Mouse (Mus musculus) heart, adult 2 months (tissue): ENCODE results near the gene Acad11.

Source experiments
- CTCF ChIP-seq: fragments of 200-600 bp; IDR thresholded peaks from 2 replicates; pipeline ENCODE4 v1.8.1; 2022; ENCODE audit warnings: antibody characterized with exemption, mild to moderate bottlenecking, moderate library complexity
- POLR2A ChIP-seq: fragments of 200-500 bp; IDR thresholded peaks from 2 replicates; pipeline ENCODE4 v1.6.1; 2011; ENCODE audit warnings: mild to moderate bottlenecking, low read depth, low read length, control low read depth; ENCODE audit not compliant: insufficient read depth

DNA sequence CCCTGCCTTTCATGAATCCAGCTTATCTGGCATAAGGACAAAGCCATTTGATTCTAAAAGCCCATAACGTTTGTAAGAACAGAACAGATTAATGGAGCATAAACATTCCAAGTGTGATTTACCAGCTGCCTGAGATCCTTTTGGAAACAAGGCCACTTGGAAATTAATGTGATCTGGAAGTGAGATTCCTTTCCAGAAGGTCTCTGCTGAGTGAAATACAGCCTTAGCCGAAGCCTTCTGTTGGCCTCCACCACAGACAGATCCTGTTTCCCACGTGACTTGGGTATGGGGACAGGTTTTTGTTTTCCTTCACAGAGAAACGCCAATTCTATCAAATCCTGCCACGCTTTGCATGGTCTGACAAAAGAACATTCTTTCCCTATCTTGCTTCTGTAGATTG, 60.4 kb downstream of the Acad11 start:
- TF ChIP-seq POLR2A: no peak
- no peak for TF ChIP-seq CTCF
